Mouse (Mus musculus): ENCODE measurements at regions not wholly inside any gene's neighbourhood (a gene's known extent, or its start where the extent isn't known, plus 50 kb on each side); places are given as distances from the start of the nearest gene placed in this dataset.
A peak's percentile ranks its signal among the peaks of the same experiment; 100 is the strongest.
"Not testable (repeated sequence)": the region's sequence is repeated elsewhere in the genome, so short reads cannot be mapped to it uniquely, and the experiment has no call there.

- H3K4me3 ChIP-seq (ENCODE audit: low read length): no peak overlapping the region
- no peak for ATAC-seq
- TF ChIP-seq CTCF (IDR thresholded peaks at IDR 0.05; ENCODE audit: low read depth): no peak
- H3K4me1 ChIP-seq (ENCODE audit: insufficient read depth, low read length): no peaks in the 10 kb centered on the region
- H3K27me3 ChIP-seq (ENCODE audit: insufficient read depth, low read length): no peaks in the 10 kb centered on the region
- H3K36me3 ChIP-seq (ENCODE audit: insufficient read depth, low read length): no peaks in the 10 kb centered on the region
- no peak overlapping the region for H3K9ac ChIP-seq (replicated peaks; ENCODE audit: low read length)
- no peaks in the 10 kb centered on the region for H3K9me3 ChIP-seq (ENCODE audit: low read length)
- H3K4me2 ChIP-seq (ENCODE audit: low read depth, low read length): no peak overlapping the region
- no peak overlapping the region for H3K27ac ChIP-seq
- WGBS: 88% methylated on average over 4 of the region's 4 CpGs
- no peak for DNase-seq (ENCODE audit: low spot score)
Observed at GRCm38 (mm10) chr5:4348334-4348733, 156.2 kb downstream of the Mterf1b start.

- no peaks in the 10 kb centered on the region for H3K4me1 ChIP-seq (ENCODE audit: insufficient read depth, low read length)
- no peaks in the 10 kb centered on the region for H3K9me3 ChIP-seq (ENCODE audit: low read length)
- no peak overlapping the region for H3K4me2 ChIP-seq (ENCODE audit: low read depth, low read length)
- no peak overlapping the region for H3K4me3 ChIP-seq (ENCODE audit: low read length)
- WGBS: 65% methylated on average over 2 of the region's 2 CpGs
- ATAC-seq: no peak
- no peak for TF ChIP-seq CTCF (IDR thresholded peaks at IDR 0.05; ENCODE audit: low read depth)
- H3K27me3 ChIP-seq (ENCODE audit: insufficient read depth, low read length): no peaks in the 10 kb centered on the region
- H3K27ac ChIP-seq: no peak overlapping the region
- no peak for DNase-seq (ENCODE audit: low spot score)
- no peaks in the 10 kb centered on the region for H3K36me3 ChIP-seq (ENCODE audit: insufficient read depth, low read length)
- no peak overlapping the region for H3K9ac ChIP-seq (replicated peaks; ENCODE audit: low read length)
Observed at GRCm38 (mm10) chr5:4349943-4350342, 157.8 kb downstream of the Mterf1b start.

- no peak for DNase-seq (ENCODE audit: low spot score)
- H3K9ac ChIP-seq (replicated peaks; ENCODE audit: low read length): no peak overlapping the region
- no peak overlapping the region for H3K27ac ChIP-seq
- TF ChIP-seq CTCF (IDR thresholded peaks at IDR 0.05; ENCODE audit: low read depth): no peak
- H3K36me3 ChIP-seq (ENCODE audit: insufficient read depth, low read length): no peaks in the 10 kb centered on the region
- no peak overlapping the region for H3K4me2 ChIP-seq (ENCODE audit: low read depth, low read length)
- 55% methylated on average over 7 of the region's 7 CpGs for WGBS
- H3K4me3 ChIP-seq (ENCODE audit: low read length): no peak overlapping the region
- no peak for ATAC-seq
- H3K9me3 ChIP-seq (ENCODE audit: low read length): no peaks in the 10 kb centered on the region
- no peaks in the 10 kb centered on the region for H3K27me3 ChIP-seq (ENCODE audit: insufficient read depth, low read length)
- no peaks in the 10 kb centered on the region for H3K4me1 ChIP-seq (ENCODE audit: insufficient read depth, low read length)
Observed at GRCm38 (mm10) chr5:4355609-4356224, 163.6 kb downstream of the Mterf1b start.

- not testable (repeated sequence) for H3K27me3 ChIP-seq (ENCODE audit: insufficient read depth, low read length); H3K4me1 ChIP-seq (ENCODE audit: insufficient read depth, low read length); DNase-seq (ENCODE audit: low spot score); H3K4me2 ChIP-seq (ENCODE audit: low read depth, low read length); H3K27ac ChIP-seq; H3K9me3 ChIP-seq (ENCODE audit: low read length); ATAC-seq; H3K9ac ChIP-seq (replicated peaks; ENCODE audit: low read length); H3K4me3 ChIP-seq (ENCODE audit: low read length); H3K36me3 ChIP-seq (ENCODE audit: insufficient read depth, low read length)
Observed at GRCm38 (mm10) chr5:4356555-4357273, 164.5 kb downstream of the Mterf1b start.

- not testable (repeated sequence) for H3K9ac ChIP-seq (replicated peaks; ENCODE audit: low read length); H3K4me3 ChIP-seq (ENCODE audit: low read length); DNase-seq (ENCODE audit: low spot score); H3K4me1 ChIP-seq (ENCODE audit: insufficient read depth, low read length); H3K27ac ChIP-seq; H3K4me2 ChIP-seq (ENCODE audit: low read depth, low read length); H3K9me3 ChIP-seq (ENCODE audit: low read length); H3K27me3 ChIP-seq (ENCODE audit: insufficient read depth, low read length); H3K36me3 ChIP-seq (ENCODE audit: insufficient read depth, low read length); ATAC-seq
- 95% methylated on average over 6 of the region's 6 CpGs for WGBS
Observed at GRCm38 (mm10) chr5:4361547-4361946, 169.4 kb downstream of the Mterf1b start.

GRCm38 (mm10) chr5:4384719-4385118, 192.6 kb downstream of the Mterf1b start:
- H3K9me3 ChIP-seq (ENCODE audit: low read length); H3K9ac ChIP-seq (replicated peaks; ENCODE audit: low read length); DNase-seq (ENCODE audit: low spot score); H3K4me3 ChIP-seq (ENCODE audit: low read length); ATAC-seq; H3K36me3 ChIP-seq (ENCODE audit: insufficient read depth, low read length); H3K27ac ChIP-seq; H3K4me2 ChIP-seq (ENCODE audit: low read depth, low read length); H3K27me3 ChIP-seq (ENCODE audit: insufficient read depth, low read length); H3K4me1 ChIP-seq (ENCODE audit: insufficient read depth, low read length): not testable (repeated sequence)
- 62% methylated on average over 7 of the region's 7 CpGs for WGBS

GRCm38 (mm10) chr5:4391083-4391482, 198.9 kb downstream of the Mterf1b start:
- no peak for TF ChIP-seq CTCF (IDR thresholded peaks at IDR 0.05; ENCODE audit: low read depth)
- no peaks in the 10 kb centered on the region for H3K4me1 ChIP-seq (ENCODE audit: insufficient read depth, low read length)

GRCm38 (mm10) chr5:4394353-4395052, 202.3 kb downstream of the Mterf1b start:
- peak; percentile 95 for ATAC-seq
- 39% methylated on average over 5 of the region's 7 CpGs for WGBS
- not testable (repeated sequence) for H3K4me1 ChIP-seq (ENCODE audit: insufficient read depth, low read length)

More at GRCm38 (mm10) chr5:4391083-4391482, 198.9 kb downstream of the Mterf1b start:
- peak; percentile 27 for DNase-seq (ENCODE audit: low spot score)
- Histone ChIP-seq H3K9me3 (ENCODE audit: low read length) (no peaks in the 10 kb centered on the region), H3K27ac (no peak overlapping the region), H3K36me3 (ENCODE audit: insufficient read depth, low read length) (no peaks in the 10 kb centered on the region), H3K4me2 (ENCODE audit: low read depth, low read length) (no peak overlapping the region), H3K27me3 (ENCODE audit: insufficient read depth, low read length) (no peaks in the 10 kb centered on the region), H3K9ac (replicated peaks; ENCODE audit: low read length) (no peak overlapping the region), H3K4me3 (ENCODE audit: low read length) (no peak overlapping the region)
- ATAC-seq: no peak
- 63% methylated on average over 2 of the region's 2 CpGs for WGBS

More at GRCm38 (mm10) chr5:4394353-4395052, 202.3 kb downstream of the Mterf1b start:
- not testable (repeated sequence) for H3K36me3 ChIP-seq (ENCODE audit: insufficient read depth, low read length); H3K4me3 ChIP-seq (ENCODE audit: low read length); H3K27me3 ChIP-seq (ENCODE audit: insufficient read depth, low read length); H3K4me2 ChIP-seq (ENCODE audit: low read depth, low read length); H3K9me3 ChIP-seq (ENCODE audit: low read length); H3K9ac ChIP-seq (replicated peaks; ENCODE audit: low read length)
- H3K27ac ChIP-seq: peak overlapping the region; percentile 41; the same call in 1 of the 2 replicates
- peak; percentile 45 for DNase-seq (ENCODE audit: low spot score)
